Mouse (Mus musculus) forebrain, embryonic 12.5 days (tissue): ENCODE results near the gene Ptcd2. TPM values are rescaled to one million over a fixed set of nuclear protein-coding genes. Genes with fewer than 3 reads are reported as not detected.

Source experiments
- ATAC-seq: fragments of 200-750 bp; cut with Nextera tagmentation; 2 replicates; pipeline ENCODE4 v1.8.0; 2017; ENCODE audit warnings: moderate TSS enrichment; ENCODE audit not compliant: low FRiP score
- H3K27ac ChIP-seq: fragments of 300-500 bp; sonication (generic); 2 replicates; pipeline ENCODE4 v1.5.1; 2016; ENCODE audit warnings: mild to moderate bottlenecking
- H3K27me3 ChIP-seq: fragments of 300-500 bp; sonication (generic); 2 replicates; pipeline ENCODE4 v1.6.1; 2016; ENCODE audit warnings: mild to moderate bottlenecking
- H3K36me3 ChIP-seq: fragments of 300-500 bp; sonication (generic); replicated peaks from 2 replicates; pipeline ENCODE4 v1.6.1; 2016; ENCODE audit warnings: mild to moderate bottlenecking
- H3K4me1 ChIP-seq: fragments of 300-500 bp; sonication (generic); 2 replicates; pipeline ENCODE4 v1.6.1; 2016
- H3K4me2 ChIP-seq: fragments of 300-500 bp; sonication (generic); 2 replicates; pipeline ENCODE4 v1.6.1; 2016; ENCODE audit warnings: mild to moderate bottlenecking, moderate library complexity
- H3K4me3 ChIP-seq: fragments of 300-500 bp; sonication (generic); replicated peaks from 2 replicates; pipeline ENCODE4 v1.5.1; 2016; ENCODE audit warnings: mild to moderate bottlenecking
- H3K9ac ChIP-seq: fragments of 300-500 bp; sonication (generic); 2 replicates; pipeline ENCODE4 v1.6.1; 2016; ENCODE audit warnings: mild to moderate bottlenecking
- H3K9me3 ChIP-seq: fragments of 300-500 bp; sonication (generic); 2 replicates; pipeline ENCODE4 v1.6.1; 2016
- WGBS: fragments of 180-500 bp; shearing (Covaris S2); methylation state at CpG from one replicate; pipeline ENCODE4 v1.1.7; 2016; 5-methylcytosine and 5-hydroxymethylcytosine counted together
- polyA plus RNA-seq: library from polyadenylated mRNA; unstranded; fragments of >200 nt; fragmentation: Nextera tagmentation; extraction: Ambion mirVana; gene quantifications from 2 replicates; pipeline ENCODE4 v1.2.1, GENCODE M21; 2016

The Ptcd2 gene
- 47.6 and 48.0 TPM in 2 replicates for polyA plus RNA-seq

DNA sequence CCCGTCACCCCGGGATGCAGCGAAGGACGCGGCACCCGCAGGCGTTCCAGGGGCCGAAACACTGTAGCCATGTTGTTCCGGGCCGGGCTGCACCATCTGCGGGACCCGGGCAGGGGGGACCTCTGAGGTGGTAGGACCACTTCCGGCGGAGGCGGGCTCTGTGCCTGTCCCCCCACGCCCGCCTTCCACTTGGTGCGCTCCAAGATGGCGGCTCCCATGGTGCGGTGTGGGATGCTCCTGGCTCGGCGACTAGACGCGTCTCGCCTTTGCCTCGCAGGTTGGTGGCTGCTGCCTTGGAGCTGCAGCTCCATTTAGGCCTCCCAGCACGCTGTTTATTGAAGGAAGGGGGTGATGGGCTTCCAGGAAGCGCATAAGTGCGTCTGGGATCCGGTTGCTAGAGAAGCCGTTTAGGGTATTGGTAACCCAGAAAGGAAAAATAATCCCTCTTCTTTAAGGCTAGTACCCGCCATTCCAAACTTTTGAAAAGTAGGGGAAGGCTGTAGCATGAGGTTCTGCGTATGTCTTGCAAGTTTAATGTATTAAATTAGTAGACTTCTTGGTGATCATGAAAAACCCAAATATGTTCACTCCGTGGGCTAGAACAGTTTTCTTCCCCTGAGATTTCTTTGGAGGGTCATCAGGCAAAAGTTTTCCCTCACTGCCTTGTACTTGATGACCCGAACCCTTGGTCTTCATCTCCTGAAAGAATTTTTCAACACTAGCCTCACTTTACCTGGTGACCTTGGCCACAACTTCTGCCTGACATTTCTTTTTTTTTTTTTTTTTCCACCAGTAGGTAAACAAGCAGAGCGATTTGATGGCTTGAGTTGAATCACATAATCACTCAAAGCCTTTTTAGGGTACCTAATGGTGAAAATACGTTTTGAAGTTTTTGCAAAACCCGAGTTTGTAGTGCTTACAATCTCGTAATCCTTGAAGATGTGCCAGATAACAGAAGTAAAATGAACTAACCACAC, at the start of gene Ptcd2, which contains the start of gene Mrps27:
Gene Ptcd2, minus strand, starts transcription at position 107 of the 977 bp plus-strand sequence.
Gene Mrps27, plus strand, starts transcription at position 188 of the 977 bp plus-strand sequence.
- peaks cover 36% of the 10 kb centered on the region for H3K36me3 ChIP-seq
- no peaks in the 10 kb centered on the region for H3K9me3 ChIP-seq
- H3K27ac ChIP-seq: peak within 1 kb of the TSS; percentile 87
- ATAC-seq: peak; percentile 99
- peak within 1 kb of the TSS; percentile 88 for H3K9ac ChIP-seq
- peaks cover 17% of the 10 kb centered on the region for H3K4me1 ChIP-seq
- peak within 1 kb of the TSS; percentile 89 for H3K4me3 ChIP-seq
- H3K27me3 ChIP-seq: no peaks in the 10 kb centered on the region
- H3K4me2 ChIP-seq: peak within 1 kb of the TSS; percentile 76
- 3% methylated on average over 35 of the region's 39 CpGs for WGBS

DNA sequence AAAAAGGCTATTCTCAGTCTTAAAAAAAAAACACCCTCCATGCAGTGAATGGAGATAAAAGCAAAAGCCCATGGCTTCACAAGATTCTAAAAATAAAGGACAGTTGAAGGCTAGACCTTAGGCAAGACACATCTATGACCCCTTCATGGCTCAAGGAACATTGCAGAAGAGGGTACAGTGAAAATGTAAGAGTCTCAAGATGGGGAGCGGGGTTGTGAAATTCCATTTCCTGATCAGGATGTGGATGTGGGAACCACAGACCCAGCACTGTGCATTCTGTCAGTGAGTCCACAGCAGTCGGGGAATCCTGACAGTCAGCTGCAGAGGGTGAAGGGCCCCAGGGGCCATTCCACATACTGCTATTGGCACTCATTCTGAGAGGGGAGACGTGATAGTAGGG, 48.6 kb upstream of the Ptcd2 start:
- WGBS: 87% methylated on average over 3 of the region's 3 CpGs
- H3K4me1 ChIP-seq: peaks cover 36% of the 10 kb centered on the region
- H3K9ac ChIP-seq: no peak overlapping the region
- no peak for ATAC-seq
- no peaks in the 10 kb centered on the region for H3K27me3 ChIP-seq
- H3K9me3 ChIP-seq: no peaks in the 10 kb centered on the region
- no peak overlapping the region for H3K4me3 ChIP-seq
- H3K36me3 ChIP-seq: no peaks in the 10 kb centered on the region
- no peak overlapping the region for H3K27ac ChIP-seq
- H3K4me2 ChIP-seq: no peak overlapping the region

DNA sequence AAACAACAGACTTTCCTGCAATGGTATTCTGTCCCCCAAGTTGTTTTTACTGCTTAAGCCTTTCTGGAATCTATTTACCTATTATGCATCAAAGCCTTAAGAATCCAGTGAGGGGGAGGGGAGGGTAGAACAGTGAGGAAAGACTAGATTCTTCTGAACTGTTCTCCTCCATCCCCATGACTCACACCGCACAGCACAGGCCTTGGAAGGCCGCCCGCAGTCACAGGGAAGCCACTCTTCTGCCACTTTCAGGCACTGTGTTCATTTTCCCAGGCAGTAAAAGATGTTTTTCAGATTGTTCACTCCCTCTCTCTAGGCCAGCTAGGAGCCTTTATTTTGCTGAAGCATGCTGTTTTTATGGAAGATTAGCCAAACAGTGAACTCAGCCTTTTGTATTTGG, 46.9 kb upstream of the Ptcd2 start:
- Histone ChIP-seq H3K27ac (0 out of 2 replicates have a peak overlapping the region, but pooled peaks have one; percentile 4), H3K9ac (no peak overlapping the region), H3K4me3 (no peak overlapping the region), H3K27me3 (no peaks in the 10 kb centered on the region), H3K4me1 (peaks cover 24% of the 10 kb centered on the region), H3K4me2 (no peak overlapping the region), H3K9me3 (no peaks in the 10 kb centered on the region), H3K36me3 (no peaks in the 10 kb centered on the region)
- ATAC-seq: no peak
- WGBS: 68% methylated on average over 3 of the region's 3 CpGs

DNA sequence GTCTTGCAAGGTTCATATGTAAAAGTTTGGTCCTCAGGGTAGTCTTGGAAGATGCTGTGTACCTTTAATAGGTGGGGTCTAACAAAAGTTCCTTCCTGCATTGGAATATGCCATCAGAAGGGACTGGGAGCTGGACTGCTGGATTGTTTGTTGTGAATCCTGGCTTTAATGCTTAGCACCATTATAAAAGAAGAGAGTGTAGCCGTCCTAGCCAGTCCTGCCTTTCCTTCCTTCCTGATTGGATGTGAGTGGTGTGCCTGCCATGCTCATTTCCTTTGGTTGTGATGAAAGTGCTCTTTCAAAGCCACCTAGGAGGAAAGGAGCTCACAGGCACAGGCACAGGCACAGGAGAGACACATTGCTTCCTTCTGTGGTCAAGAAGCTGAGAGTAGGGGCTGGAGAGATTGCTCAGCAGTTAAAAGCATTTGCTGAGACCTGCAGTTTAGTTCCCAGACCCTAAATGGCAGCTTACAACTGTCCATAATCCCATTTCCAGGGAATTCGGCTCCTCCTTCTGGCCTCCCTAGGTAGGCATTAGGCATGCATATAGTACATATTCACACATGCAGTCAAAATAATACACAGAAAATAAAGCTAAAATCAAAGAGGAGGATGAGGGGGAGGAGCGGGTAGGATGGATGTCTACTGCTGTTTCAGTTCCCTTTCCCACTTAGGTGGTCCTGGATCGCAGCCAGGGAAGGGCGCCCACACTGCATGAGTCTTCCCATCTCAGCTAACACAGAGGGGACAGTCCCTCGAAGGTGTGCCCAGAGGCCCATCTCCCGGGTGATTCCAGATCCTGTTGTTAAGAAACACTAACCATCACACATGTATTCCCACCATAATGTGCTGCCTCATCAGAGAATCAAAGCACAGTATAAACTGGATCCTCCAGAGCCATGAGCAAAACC, 43.7 kb upstream of the Ptcd2 start:
- H3K9ac ChIP-seq: no peak overlapping the region
- 80% methylated on average over 7 of the region's 7 CpGs for WGBS
- no peaks in the 10 kb centered on the region for H3K27me3 ChIP-seq
- no peaks in the 10 kb centered on the region for H3K9me3 ChIP-seq
- no peak overlapping the region for H3K27ac ChIP-seq
- no peak overlapping the region for H3K4me2 ChIP-seq
- no peak for ATAC-seq
- H3K36me3 ChIP-seq: no peaks in the 10 kb centered on the region
- H3K4me3 ChIP-seq: no peak overlapping the region
- peaks cover 8% of the 10 kb centered on the region; the same call in 1 of the 2 replicates for H3K4me1 ChIP-seq

DNA sequence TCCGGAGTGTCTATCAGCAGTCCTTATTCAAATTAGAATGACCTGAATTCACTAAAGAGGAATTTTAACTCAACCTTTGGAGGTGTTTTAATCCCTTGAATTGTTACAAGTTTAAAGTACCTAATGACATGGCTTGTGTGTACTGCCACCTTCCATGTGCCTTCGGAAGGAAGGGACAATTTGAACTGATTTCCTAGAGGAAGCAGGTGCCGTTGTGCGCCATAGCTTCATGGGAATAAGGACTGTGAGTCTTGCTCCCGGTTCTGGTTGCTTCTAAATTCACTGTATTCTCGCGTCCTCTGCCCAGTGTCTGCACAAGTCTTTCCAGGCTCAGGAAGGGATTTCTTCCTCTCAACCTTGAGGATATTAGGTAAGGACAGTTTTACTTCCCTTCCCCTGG, 41.8 kb upstream of the Ptcd2 start:
- Histone ChIP-seq H3K27ac (no peak overlapping the region), H3K27me3 (no peaks in the 10 kb centered on the region), H3K4me2 (no peak overlapping the region), H3K4me3 (no peak overlapping the region), H3K9ac (no peak overlapping the region), H3K36me3 (no peaks in the 10 kb centered on the region), H3K9me3 (no peaks in the 10 kb centered on the region), H3K4me1 (peaks cover 14% of the 10 kb centered on the region)
- no peak for ATAC-seq
- WGBS: 85% methylated on average over 7 of the region's 7 CpGs

DNA sequence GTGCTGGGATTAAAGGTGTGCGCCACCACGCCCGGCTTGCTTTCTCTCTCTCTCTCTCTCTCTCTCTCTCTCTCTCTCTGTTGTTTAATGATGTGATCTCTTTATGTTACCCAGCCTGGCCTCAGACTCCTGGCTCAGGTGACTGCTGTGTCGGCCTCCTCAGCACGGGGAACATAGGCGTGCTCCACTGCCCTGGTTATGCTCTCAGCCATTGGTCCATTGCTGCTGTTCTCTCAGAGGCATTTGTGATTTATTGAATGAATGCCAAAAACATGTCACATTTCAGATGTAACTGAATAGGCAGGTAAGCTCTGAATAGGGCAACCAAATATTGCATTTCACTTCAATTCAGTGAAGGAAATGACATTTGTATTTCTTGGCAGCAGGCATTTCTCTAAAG, 41.4 kb upstream of the Ptcd2 start:
- no peak overlapping the region for H3K4me2 ChIP-seq
- 89% methylated on average over 6 of the region's 6 CpGs for WGBS
- no peak overlapping the region for H3K9ac ChIP-seq
- H3K27ac ChIP-seq: no peak overlapping the region
- ATAC-seq: no peak
- H3K9me3 ChIP-seq: no peaks in the 10 kb centered on the region
- H3K4me1 ChIP-seq: peaks cover 12% of the 10 kb centered on the region
- H3K27me3 ChIP-seq: no peaks in the 10 kb centered on the region
- H3K36me3 ChIP-seq: no peaks in the 10 kb centered on the region
- no peak overlapping the region for H3K4me3 ChIP-seq

DNA sequence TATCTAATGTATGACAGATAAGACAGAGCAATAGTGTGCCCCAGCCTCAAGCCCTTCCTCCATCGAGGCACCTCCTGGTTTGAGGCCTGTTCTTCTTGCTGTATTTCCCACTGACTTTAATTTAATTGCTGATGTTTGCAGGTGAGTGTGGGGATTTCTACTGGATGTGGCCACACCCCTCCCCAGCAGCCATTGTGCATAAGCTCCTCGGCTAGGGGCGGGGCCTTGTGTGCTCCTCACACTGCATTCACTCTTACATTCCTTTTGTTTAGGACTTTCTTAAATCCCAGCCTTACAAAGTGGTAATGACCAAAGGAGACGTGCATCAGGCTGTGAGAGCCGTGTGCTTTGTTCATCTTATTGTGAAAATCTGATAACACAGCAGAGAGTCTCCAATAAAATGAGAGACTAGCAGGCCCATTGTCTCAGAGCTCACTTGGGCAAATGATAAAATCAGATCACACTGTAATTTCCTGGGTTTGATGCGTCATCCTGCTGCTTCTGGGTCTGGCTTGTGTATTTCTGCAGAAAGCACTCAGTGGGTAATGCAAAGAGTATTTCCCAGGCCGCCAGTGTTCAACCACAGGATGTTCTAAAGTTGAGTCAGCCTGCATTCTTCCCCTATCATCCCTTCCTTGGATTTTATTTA, 40.2 kb upstream of the Ptcd2 start:
- peak; percentile 23; the same call in 1 of the 2 replicates for ATAC-seq
- H3K9ac ChIP-seq: no peak overlapping the region
- 36% methylated on average over 7 of the region's 7 CpGs for WGBS
- no peaks in the 10 kb centered on the region for H3K9me3 ChIP-seq
- no peaks in the 10 kb centered on the region for H3K27me3 ChIP-seq
- no peak overlapping the region for H3K4me2 ChIP-seq
- no peak overlapping the region for H3K27ac ChIP-seq
- H3K4me1 ChIP-seq: peaks cover 12% of the 10 kb centered on the region
- no peak overlapping the region for H3K4me3 ChIP-seq
- no peaks in the 10 kb centered on the region for H3K36me3 ChIP-seq

DNA sequence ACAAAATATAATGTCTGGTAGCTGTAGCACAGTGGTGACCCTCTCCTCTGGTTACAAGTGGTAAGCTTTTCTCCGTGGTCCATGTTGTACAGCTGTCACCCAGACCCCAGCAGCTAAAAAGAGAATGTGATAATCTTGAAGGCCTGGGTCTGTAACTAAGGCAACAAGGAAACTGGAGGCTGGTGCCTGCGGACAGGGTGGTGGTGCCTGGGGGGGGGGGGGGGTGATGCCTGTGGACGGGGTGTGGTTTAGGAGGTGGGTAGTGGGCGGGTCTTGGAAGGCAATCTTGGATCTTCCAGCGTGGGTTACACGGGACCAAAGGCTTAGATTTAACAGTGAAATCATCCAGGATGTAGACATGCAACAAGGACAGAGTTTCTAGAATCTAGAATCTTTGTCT, 37.9 kb upstream of the Ptcd2 start:
- 57% methylated on average over 6 of the region's 6 CpGs for WGBS
- ATAC-seq: no peak
- no peak overlapping the region for H3K9ac ChIP-seq

DNA sequence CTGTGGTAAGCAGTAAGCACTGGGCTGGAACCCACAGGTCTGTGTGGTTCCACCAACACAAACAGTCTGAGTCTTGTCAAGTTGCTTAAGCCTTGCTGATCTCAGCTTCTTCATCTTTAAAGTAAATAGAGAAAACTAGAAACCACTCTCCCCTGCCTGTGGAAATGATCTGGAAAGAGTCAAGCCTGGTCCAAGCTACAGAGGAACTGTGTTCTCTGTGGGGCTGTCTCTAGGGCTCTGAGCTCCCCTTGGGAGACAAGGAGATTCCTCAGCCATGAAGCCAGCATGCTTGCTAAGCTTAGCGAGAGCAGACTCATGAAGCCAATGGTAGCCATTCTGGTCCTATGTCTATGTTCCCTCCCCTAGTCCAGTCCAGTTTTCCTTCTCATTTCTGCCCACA, 33.7 kb upstream of the Ptcd2 start:
- no peak overlapping the region for H3K27ac ChIP-seq
- H3K9ac ChIP-seq: no peak overlapping the region
- H3K4me1 ChIP-seq: peaks cover 15% of the 10 kb centered on the region
- H3K4me3 ChIP-seq: no peak overlapping the region
- ATAC-seq: no peak
- H3K4me2 ChIP-seq: no peak overlapping the region
- 90% methylated on average over 1 of the region's 1 CpGs for WGBS
- H3K36me3 ChIP-seq: no peaks in the 10 kb centered on the region
- H3K27me3 ChIP-seq: no peaks in the 10 kb centered on the region
- H3K9me3 ChIP-seq: no peaks in the 10 kb centered on the region

More for the DNA sequence above, 37.9 kb upstream of the Ptcd2 start:
- Histone ChIP-seq H3K4me3 (no peak overlapping the region), H3K27ac (no peak overlapping the region), H3K9me3 (no peaks in the 10 kb centered on the region), H3K4me2 (no peak overlapping the region), H3K36me3 (no peaks in the 10 kb centered on the region), H3K4me1 (peaks cover 12% of the 10 kb centered on the region), H3K27me3 (no peaks in the 10 kb centered on the region)

DNA sequence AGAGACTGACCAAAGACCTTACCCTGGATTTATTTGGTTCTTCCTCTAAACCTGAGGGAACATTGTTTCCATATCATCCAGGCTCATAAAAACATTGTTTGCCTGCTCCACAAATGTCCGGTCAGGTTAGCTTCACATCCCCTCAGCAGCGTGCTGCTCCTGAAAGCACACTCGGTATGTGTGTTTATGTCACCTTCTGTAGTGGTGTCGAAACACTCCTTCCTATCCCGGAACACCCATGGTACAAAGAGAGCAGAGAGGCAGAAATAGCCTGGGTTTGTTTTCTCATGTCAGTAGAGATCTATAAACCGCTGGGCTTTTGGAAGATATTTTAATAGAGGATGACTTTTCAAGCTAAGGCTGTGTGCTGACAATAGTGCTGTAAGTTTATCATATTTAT, 32.5 kb upstream of the Ptcd2 start:
- H3K27ac ChIP-seq: no peak overlapping the region
- no peak for ATAC-seq
- H3K36me3 ChIP-seq: no peaks in the 10 kb centered on the region
- no peaks in the 10 kb centered on the region for H3K27me3 ChIP-seq
- no peak overlapping the region for H3K4me3 ChIP-seq
- H3K9me3 ChIP-seq: no peaks in the 10 kb centered on the region
- H3K4me1 ChIP-seq: peaks cover 10% of the 10 kb centered on the region; the same call in 1 of the 2 replicates
- no peak overlapping the region for H3K9ac ChIP-seq
- 92% methylated on average over 6 of the region's 6 CpGs for WGBS
- H3K4me2 ChIP-seq: no peak overlapping the region

DNA sequence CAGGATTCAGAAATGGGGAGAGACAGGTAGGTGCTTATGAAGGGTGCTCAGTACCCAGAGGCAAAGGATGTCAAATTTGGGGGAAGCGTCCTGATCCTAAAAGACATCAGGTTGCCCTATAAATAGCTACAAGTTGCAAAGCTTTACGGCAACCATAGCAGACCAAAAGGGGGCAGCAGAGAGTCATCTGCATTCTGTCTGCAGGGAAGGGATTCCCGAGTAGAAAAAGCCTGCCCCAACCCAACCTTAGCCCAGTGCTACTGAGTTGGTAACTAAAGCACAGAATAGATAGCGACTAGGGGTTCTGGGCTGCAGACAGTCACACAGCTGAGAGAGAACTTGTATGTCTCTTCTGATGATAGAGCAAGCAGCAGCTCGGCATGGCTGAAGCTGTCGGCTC, 31.0 kb upstream of the Ptcd2 start:
- Histone ChIP-seq H3K4me1 (peaks cover 3% of the 10 kb centered on the region; the same call in 1 of the 2 replicates), H3K4me2 (no peak overlapping the region), H3K27me3 (no peaks in the 10 kb centered on the region), H3K9ac (no peak overlapping the region), H3K9me3 (no peaks in the 10 kb centered on the region), H3K36me3 (no peaks in the 10 kb centered on the region), H3K4me3 (no peak overlapping the region), H3K27ac (no peak overlapping the region)
- WGBS: 37% methylated on average over 6 of the region's 6 CpGs
- ATAC-seq: peak; percentile 63; the same call in 1 of the 2 replicates
